Mouse (Mus musculus) 3134 (cell line): ENCODE measurements around the gene Etv1.

Experiments
- DNase-seq: peaks from one replicate; pipeline ENCODE4 v3.0.0-alpha.2; 2011; ENCODE audit warnings: low spot score; ENCODE audit not compliant: insufficient read length; ENCODE audit errors: extremely low read depth

Etv1 gene

DNA sequence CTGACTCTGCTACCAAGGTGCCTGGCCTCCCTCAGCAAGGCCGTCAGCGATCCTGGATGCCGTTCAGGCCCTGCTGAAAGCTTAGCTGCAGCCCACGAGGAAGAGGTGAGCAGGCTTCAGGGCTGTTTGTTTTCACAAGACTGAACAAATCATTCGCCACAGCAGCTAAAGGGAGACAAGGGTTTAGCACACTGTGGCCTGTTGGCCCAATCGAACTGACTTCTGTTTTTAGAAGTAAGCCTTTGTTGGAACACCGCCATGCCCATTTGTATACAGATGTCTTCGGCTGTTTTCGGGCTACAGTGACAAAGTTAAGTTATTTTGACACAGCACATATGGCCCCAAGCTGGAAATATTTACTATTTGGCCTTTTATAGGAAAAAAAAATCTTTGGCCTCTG, 127.6 kb downstream of the Etv1 start:
- no peak for DNase-seq

DNA sequence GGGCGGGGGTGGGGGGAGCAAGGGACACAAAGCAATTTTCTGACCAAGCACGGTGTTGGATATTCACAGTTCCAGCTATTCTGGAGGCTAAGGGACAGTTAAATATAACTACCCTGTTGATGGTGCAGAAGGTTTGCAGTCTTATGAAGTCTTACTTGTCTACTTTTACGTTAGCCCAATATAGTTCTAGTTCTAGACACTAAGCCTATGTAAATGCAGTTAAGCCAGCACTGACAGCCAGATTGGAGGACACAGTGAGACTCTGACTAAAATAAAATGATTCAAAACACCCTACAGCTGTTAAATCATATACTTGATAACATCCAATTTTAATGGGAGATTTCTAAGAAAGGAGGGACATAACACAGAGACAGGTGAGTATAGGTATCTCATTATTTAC, 129.8 kb downstream of the Etv1 start:
- no peak for DNase-seq
